Mouse (Mus musculus): ENCODE measurements around the gene Morn3. TPM values are rescaled to one million over a fixed set of nuclear protein-coding genes. Genes with fewer than 3 reads are reported as not detected.

Gene Morn3
- total RNA-seq (2021): not detected
- long read RNA-seq, experiment 1: 0 reads
- long read RNA-seq, experiment 2: 0 reads

DNA sequence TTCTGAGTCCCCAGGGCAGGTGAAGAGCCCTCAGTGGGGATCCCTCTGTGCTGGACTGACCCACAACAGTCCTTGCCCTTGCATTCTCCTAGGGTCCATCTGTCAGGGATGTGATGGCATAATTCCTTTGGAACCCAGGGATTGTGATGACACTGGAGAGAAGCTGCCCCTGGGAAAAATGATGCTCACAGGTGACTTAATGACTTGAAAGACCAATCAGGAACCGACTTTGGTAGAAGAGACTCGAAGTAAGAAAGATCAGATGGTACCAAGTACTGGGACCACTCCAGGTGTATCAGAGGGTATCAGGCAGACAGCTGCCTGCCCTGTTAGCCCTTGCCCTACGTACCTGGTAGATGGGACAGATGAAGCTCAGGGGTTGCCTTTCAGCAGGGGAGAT, at the start of gene Morn3:
Morn3 (minus strand) TSS at position 101 of the 400 bp plus-strand sequence.
- intact Hi-C loops (cut with DNase I): loop anchor here (1.0 to 5.0 kb wide), 2 partner anchors 35 to 79 kb away; no protein-coding TSS in a partner anchor
- H3K4me3 ChIP-seq: peak within 1 kb of the TSS; percentile 41; the same call in 1 of the 2 replicates
- H3K27ac ChIP-seq: peak within 1 kb of the TSS; percentile 69; the same call in 1 of the 2 replicates
- DNase-seq: no peak
- TF ChIP-seq CTCF (IDR thresholded peaks at IDR 0.05): no peak

DNA sequence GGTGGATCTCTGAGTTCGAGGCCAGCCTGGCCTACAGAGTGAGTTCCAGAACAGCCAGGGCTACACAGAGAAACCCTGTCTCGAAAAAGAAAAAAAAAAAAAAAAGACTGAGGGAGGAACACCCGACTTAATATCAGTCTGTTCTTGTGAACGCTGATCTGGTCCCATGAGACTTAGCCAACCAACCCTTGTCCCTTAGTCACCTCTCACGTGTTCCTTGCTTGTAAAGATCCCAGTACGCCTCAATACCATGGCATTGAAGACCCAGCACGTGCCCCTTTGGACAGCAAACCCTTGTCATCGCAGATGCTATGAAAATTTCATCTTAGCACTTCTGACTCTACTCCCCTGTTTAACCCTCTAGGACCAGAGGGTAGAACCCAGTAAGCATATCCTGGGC, 49.5 kb upstream of the Morn3 start:
- no peak for DNase-seq

DNA sequence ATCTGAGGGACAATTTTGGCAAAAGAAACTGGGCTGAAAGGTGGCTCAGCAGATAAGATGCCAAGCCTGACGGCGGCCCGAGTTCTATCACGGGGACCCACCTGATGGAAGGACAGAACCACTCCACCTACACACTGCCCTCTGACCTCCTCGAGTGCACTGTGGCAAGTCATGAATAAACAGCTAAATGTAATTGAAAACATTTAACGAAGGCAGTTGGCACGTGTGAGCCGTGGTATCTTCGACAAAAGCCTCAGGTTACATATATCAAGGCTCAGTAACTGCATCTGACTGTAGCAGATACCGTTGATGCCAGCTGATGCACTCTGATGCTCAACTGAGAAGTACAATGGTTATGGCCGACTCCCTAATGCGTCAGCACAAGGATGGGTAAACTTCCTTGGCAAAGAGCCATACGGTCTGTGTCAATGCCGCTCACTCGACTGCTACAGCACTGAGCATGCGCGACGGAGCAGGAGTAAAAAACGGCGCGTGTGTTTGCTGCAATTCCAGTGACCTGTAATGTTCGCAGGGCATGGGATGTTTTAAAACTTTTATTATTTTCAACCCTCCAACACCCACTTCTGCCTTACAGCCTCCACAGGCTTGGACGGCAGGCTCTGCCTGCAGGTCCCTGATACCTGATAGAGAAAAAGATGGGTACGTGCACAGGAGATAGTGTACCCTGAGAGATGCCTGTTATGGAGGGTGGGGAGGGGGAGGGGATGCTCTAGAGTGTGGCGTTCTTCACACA, 47.6 kb upstream of the Morn3 start:
- Histone ChIP-seq H3K4me3 (no peak overlapping the region), H3K27ac (no peak overlapping the region)
- intact Hi-C loops (cut with DNase I): no loop called here
- DNase-seq: no peak
- no peak for TF ChIP-seq CTCF (IDR thresholded peaks at IDR 0.05)

More for the DNA sequence above, 49.5 kb upstream of the Morn3 start:
- no peak for TF ChIP-seq CTCF (IDR thresholded peaks at IDR 0.05)
- no peak overlapping the region for H3K27ac ChIP-seq
- intact Hi-C loops (cut with DNase I): no loop called here
- H3K4me3 ChIP-seq: no peak overlapping the region

DNA sequence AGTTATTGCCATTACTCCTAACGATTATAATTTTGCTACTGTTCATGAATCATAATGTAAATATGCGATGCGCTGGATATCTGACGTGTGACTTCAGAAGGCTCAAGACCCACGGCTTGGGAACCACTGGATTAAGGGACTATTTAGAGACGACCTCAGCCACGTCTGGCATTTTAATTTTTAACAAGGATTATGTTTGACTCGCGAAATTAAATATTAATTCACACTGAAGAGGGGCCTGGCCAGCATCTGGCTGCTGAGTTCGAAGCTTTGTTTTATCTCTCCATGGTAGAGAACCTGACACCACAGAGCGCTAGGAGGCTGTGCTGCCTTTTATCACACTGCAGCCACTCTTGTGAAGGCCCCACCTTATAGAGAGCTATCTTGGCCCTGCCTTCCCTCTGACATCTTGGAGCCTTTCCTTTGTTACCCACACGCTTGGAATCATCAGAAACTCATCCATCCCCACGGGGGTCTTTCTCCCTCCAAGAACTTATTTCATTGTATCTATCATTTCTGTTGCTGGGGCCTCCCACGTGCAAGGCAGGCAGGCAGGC, 46.3 kb upstream of the Morn3 start:
- no peak for DNase-seq
- no peak for TF ChIP-seq CTCF (IDR thresholded peaks at IDR 0.05)
- H3K27ac ChIP-seq: no peak overlapping the region
- intact Hi-C loops (cut with DNase I): no loop called here
- no peak overlapping the region for H3K4me3 ChIP-seq

DNA sequence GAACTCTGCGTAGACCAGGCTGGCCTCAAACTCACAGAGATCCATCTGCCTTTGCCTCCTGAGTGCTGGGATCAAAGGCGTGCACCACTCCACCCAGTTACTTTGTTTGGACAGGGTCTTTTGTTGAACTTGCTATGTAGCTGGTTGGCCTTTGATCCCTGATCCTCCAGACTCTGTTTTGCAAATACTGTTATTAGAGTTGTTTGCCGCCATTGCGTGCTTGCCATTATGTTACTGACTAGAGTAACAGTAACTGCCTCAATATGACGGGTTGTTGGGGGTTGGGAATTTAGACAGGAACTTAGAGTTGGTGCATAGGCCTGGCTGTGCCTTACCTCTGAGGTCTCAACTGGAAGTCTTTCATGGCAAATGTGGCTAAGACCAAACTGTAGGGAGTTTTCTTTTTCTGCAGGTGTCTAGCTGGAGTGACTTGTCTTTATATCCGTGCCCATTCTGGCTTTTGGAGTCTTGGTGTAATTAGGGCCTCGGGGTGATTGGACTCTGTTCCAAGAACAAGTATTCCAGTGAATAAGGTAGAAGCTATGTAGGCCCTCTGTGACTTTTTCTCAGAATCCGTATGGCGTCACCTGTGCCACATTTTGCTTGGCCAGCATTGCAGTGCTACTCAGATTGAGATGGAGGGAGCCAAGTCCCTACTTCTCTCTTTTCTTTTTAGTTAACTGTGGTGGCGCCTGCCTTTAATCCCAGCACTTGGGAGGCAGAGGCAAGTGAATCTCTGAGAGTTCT, 43.9 kb upstream of the Morn3 start:
- no peak for TF ChIP-seq CTCF (IDR thresholded peaks at IDR 0.05)
- Histone ChIP-seq H3K4me3 (no peak overlapping the region), H3K27ac (no peak overlapping the region)
- intact Hi-C loops (cut with DNase I): no loop called here
- DNase-seq: no peak

DNA sequence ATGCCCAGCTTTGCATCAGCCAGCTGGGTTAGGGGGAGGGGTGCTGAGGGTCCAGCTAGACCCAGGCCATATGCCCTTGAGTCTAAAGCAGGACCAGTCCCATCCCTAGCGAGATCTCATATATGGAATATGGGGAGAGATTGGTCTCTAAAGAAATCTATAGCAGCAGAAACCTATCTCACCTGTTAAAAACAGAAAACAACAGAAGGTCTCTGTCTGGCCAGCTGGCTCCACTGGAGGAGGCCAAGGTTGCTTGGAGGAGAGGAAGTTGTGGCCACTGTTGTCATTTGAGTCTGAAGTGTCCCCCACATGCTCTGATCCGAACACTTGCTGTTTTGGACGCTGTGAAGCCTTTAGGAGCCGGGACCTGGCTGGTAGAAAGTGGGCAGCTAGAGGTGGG, 42.0 kb upstream of the Morn3 start:
- Histone ChIP-seq H3K27ac (no peak overlapping the region), H3K4me3 (no peak overlapping the region)
- DNase-seq: no peak
- intact Hi-C loops (cut with DNase I): no loop called here
- no peak for TF ChIP-seq CTCF (IDR thresholded peaks at IDR 0.05)

DNA sequence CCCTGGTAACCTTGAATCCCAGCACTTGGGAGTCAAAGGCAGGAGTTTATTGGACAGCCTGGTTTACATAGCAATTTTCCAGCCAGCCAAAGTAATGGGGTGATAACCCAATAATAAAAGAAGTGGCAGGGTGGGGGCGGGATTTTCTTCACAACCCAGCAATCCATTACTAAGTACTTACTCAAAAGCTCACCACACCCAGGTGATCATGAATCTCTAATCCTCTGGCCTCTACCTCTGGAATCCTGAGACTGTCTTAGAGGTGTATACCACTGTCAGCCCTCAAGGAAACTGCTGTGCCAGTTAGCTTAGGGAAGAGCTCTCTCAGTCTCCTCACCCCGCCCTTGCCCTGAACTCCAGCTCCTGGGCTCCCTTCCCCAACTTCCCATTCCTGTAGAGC, 39.7 kb upstream of the Morn3 start:
- intact Hi-C loops (cut with DNase I): no loop called here
- DNase-seq: no peak
- H3K27ac ChIP-seq: 0 out of 2 replicates have a peak overlapping the region, but pooled peaks have one; percentile 5
- TF ChIP-seq CTCF (IDR thresholded peaks at IDR 0.05): no peak
- H3K4me3 ChIP-seq: no peak overlapping the region

DNA sequence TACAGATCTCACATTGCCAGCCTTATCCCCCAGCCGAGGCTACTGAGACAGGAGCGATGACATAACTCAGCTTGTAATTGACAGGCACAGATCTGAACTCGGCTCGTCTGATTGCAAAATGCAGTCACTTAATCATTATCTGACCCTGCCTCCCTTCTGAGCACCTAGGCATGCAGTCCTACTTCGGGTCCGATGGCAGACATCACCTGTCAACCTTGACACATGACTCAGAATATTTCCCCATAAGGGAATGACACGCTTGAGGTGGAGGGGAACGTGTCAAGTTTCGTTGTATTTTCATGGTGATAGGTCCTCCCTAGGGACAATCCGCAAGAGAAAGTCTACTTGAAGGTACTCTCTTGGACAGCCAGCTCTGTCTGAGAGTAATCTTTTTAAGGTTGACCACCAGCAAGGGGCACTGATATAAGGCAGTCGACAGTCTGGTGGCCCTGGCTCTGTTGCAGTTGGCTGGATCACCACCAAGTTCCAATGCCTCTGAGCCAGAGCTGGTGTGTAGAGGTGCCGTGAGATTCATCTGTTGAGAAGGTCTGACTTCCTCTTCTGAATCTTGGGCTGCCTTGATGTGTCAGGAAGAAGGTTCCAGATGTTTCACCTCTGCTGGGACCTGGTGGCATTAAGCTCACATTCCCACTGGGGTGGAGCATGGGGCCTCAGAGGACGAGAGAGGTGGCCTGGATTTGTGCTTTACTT, 36.7 kb upstream of the Morn3 start:
- no peak for DNase-seq
- peak overlapping the region; percentile 34 for H3K4me3 ChIP-seq
- TF ChIP-seq CTCF (IDR thresholded peaks at IDR 0.05): no peak
- peak overlapping the region; percentile 79 for H3K27ac ChIP-seq
- intact Hi-C loops (cut with DNase I): no loop called here

DNA sequence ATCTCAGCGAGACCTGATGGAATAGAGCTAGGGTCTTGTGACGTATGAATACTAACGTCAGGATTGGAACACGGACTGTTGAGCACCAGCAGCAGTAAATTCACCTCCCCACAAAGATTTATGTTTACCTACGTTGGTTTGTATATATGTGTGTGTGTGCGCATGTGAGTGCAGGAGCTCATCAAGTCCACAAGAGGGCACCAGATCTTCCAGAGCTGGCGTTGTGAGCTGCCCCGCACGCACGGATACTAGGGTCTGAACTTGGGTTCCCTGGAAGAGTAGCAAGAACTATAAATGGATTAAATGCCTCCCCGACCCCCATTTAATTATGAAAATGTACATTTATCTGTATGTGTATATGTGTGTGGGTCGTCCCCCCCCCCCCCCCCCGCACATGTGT, 33.7 kb upstream of the Morn3 start:
- H3K27ac ChIP-seq: no peak overlapping the region
- intact Hi-C loops (cut with DNase I): no loop called here
- H3K4me3 ChIP-seq: no peak overlapping the region
- TF ChIP-seq CTCF (IDR thresholded peaks at IDR 0.05): peak; percentile 31; the same call in 1 of the 2 replicates
- DNase-seq: no peak

DNA sequence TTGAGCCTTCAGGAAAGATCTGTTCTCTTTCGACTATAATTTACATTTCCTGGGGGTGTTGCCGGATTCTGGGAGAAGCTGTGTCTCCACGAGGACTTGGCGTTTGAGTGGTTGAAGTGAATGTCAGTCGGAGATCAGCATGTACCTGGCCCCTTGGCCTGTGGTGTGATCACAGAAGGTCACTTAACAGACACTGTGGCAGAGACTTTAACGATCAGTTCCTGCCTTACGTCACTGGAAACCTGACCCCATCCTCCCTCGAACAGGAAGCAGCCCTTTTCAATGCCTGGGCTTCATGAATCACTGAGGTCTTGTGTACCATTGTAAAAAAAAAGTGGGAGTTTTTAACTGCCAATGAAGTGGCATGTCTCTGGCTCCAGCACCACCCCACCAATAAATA, 33.2 kb upstream of the Morn3 start:
- Histone ChIP-seq H3K4me3 (peak overlapping the region; percentile 1; the same call in 1 of the 2 replicates), H3K27ac (peak overlapping the region; percentile 28)
- no peak for TF ChIP-seq CTCF (IDR thresholded peaks at IDR 0.05)
- intact Hi-C loops (cut with DNase I): no loop called here
- DNase-seq: peak; percentile 49

DNA sequence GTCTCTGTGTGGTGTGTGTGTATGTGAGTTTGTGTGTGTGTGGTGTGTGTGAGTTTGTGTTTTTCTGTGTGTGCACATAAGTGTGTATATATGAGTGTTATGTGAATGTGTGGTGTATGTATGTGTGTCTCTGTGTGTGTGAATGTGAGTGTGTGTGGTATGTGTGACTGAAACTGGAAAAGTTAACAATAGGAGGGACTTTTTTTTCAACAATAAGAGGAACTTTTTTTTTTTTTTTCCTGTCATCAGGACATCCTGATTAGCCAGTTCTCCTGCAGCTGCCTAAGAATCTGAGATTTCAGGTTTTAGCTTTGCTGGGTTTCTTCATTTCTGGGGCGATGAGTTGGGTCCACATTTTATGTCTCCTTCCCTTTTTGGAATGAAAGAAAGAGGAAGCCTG, 32.8 kb upstream of the Morn3 start:
- DNase-seq: no peak
- H3K4me3 ChIP-seq: no peak overlapping the region
- intact Hi-C loops (cut with DNase I): no loop called here
- H3K27ac ChIP-seq: peak overlapping the region; percentile 28
- no peak for TF ChIP-seq CTCF (IDR thresholded peaks at IDR 0.05)
